Mouse (Mus musculus) heart, embryonic 10.5 days (tissue): ENCODE measurements around the gene Tns2. TPM values are rescaled to one million over a fixed set of nuclear protein-coding genes. Genes with fewer than 3 reads are reported as not detected.

Source experiments
- DNase-seq: peaks from one replicate; pipeline ENCODE4 v3.0.0-alpha.2; 2017; ENCODE audit warnings: low spot score
- H3K27ac ChIP-seq: fragments of 300-500 bp; sonication (generic); 2 replicates; pipeline ENCODE4 v1.5.1; 2016; ENCODE audit warnings: mild to moderate bottlenecking
- H3K27me3 ChIP-seq: fragments of 300-500 bp; sonication (generic); 2 replicates; pipeline ENCODE4 v1.6.1; 2016; ENCODE audit warnings: mild to moderate bottlenecking; ENCODE audit not compliant: poor library complexity, insufficient read depth, severe bottlenecking
- H3K36me3 ChIP-seq: fragments of 300-500 bp; sonication (generic); 2 replicates; pipeline ENCODE4 v1.6.1; 2016; ENCODE audit warnings: mild to moderate bottlenecking, moderate library complexity
- H3K4me1 ChIP-seq: fragments of 300-500 bp; sonication (generic); 2 replicates; pipeline ENCODE4 v1.6.1; 2016; ENCODE audit warnings: mild to moderate bottlenecking
- H3K4me3 ChIP-seq: fragments of 300-500 bp; sonication (generic); 2 replicates; pipeline ENCODE4 v1.5.1; 2016; ENCODE audit warnings: mild to moderate bottlenecking, moderate library complexity
- H3K9me3 ChIP-seq: fragments of 300-500 bp; sonication (generic); 2 replicates; pipeline ENCODE4 v1.6.1; 2016; ENCODE audit warnings: mild to moderate bottlenecking, moderate library complexity
- WGBS: fragments of 180-500 bp; shearing (Covaris S2); methylation state at CpG from one replicate; pipeline ENCODE4 v1.1.7; 2016; 5-methylcytosine and 5-hydroxymethylcytosine counted together
- polyA plus RNA-seq: library from polyadenylated mRNA; unstranded; fragments of >200 nt; fragmentation: Nextera tagmentation; extraction: Ambion mirVana; gene quantifications from 2 replicates; pipeline ENCODE4 v1.2.1, GENCODE M21; 2016

Gene Tns2
- polyA plus RNA-seq, 1 experiment from 2014 or later: 19.8 TPM

DNA sequence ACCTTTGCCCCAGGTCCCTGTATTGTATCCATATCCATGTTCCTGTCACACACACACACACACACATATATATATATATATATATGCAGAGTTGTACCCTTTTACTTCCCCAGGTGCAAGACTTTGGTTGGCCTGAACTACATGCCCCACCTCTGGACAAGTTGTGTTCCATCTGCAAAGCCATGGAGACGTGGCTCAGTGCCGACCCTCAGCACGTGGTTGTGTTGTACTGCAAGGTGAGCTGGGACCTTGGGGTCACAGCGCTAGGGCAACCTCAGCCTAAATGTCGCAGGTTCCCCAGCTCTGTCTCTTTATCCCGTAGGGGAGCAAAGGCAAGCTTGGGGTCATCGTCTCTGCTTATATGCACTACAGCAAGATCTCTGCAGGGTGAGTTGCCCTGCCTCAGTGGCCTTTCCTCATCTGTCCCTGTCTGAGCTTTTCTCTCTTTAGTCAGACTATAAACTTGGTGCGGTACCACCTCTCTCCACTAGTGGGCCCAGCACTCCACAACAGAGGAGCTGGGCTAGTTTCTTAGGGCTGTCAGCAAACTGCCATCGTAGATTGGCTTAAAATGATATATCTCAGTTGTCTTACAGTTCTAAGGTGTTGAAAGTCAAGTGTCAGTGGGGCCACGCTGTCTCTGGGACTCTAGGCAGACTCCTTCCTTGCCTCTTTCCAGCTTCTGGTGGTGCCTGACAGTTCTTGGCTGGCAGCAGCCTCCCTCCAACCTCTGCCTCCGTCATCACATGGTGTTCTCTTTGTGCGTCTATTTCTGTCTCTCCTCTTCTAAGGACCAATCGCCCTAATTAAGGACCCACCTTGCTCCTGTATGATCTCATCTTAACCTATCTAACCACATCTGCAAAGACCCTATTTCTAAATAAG is 7.7 kb downstream of the Tns2 start:
- 38% methylated on average over 13 of the region's 13 CpGs for WGBS
- H3K27me3 ChIP-seq: peaks cover 25% of the 10 kb centered on the region
- H3K4me1 ChIP-seq: peaks cover 87% of the 10 kb centered on the region
- H3K4me3 ChIP-seq: peak overlapping the region; percentile 5; the same call in 1 of the 2 replicates
- H3K9me3 ChIP-seq: no peaks in the 10 kb centered on the region
- peaks cover 57% of the 10 kb centered on the region for H3K36me3 ChIP-seq
- DNase-seq: no peak
- 0 out of 2 replicates have a peak overlapping the region, but pooled peaks have one; percentile 6 for H3K27ac ChIP-seq

DNA sequence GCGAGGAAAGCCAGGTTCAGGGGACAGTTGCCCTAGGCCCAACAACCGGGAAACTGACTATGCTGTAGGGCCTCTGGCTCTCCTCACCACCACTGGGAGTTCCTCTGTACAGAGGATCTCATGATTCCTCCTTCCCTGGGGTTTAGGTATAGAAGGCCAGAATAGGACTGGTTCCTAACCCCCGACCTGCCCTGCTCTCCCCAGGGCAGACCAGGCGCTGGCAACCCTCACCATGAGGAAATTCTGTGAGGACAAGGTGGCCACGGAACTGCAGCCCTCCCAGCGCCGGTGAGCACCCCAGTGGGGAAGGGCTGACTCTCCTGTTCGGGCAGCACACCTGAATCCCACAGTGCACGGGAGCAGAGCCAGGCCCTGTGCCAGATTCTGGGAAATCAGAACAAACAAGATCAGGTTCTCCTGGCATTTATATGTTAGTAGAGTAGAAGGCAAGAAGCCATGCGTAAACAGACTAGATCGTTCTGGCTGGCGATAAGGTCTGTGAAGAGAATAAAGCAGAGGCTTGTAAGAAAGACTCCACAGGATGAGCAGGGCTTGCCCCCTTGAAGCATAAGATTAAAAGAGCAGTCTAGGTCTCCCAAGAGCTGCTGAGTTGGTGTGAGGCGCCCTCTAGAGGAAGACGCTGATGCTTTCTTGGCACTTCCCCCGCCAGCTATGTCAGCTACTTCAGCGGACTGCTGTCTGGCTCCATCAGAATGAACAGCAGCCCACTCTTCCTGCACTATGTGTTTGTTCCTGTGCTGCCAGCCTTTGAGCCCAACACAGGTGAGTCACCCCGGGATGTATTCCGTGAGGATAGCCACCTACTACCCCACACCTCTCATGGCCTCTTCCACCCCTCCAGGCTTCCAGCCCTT is 8.7 kb downstream of the Tns2 start:
- Histone ChIP-seq H3K4me3 (no peak overlapping the region), H3K36me3 (peaks cover 66% of the 10 kb centered on the region), H3K27me3 (peaks cover 25% of the 10 kb centered on the region), H3K9me3 (no peaks in the 10 kb centered on the region), H3K4me1 (peaks cover 80% of the 10 kb centered on the region), H3K27ac (0 out of 2 replicates have a peak overlapping the region, but pooled peaks have one; percentile 11)
- WGBS: 53% methylated on average over 18 of the region's 18 CpGs
- DNase-seq: peak; percentile 87

DNA sequence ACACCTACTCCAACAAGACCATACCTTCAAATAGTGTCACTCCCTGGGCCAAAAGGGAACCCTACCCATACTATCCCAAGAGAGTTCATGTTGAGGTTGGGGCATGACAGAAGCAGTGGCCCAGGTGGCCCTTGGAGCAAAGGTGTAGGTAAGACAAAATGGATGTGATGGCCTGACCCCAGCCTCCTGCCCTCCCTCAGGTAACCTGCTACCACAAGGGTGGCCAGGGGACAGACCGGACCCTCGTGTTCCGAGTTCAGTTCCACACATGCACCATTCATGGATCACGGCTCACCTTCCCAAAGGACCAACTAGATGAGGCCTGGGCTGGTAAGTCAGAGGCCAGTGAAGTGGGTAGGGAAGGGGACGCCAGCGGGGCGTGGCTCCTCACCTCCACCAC is 10.1 kb downstream of the Tns2 start:
- 92% methylated on average over 7 of the region's 7 CpGs for WGBS
- H3K9me3 ChIP-seq: no peaks in the 10 kb centered on the region
- no peak overlapping the region for H3K4me3 ChIP-seq
- H3K36me3 ChIP-seq: peaks cover 78% of the 10 kb centered on the region
- DNase-seq: no peak
- H3K4me1 ChIP-seq: peaks cover 66% of the 10 kb centered on the region
- H3K27ac ChIP-seq: no peak overlapping the region
- peaks cover 22% of the 10 kb centered on the region for H3K27me3 ChIP-seq

DNA sequence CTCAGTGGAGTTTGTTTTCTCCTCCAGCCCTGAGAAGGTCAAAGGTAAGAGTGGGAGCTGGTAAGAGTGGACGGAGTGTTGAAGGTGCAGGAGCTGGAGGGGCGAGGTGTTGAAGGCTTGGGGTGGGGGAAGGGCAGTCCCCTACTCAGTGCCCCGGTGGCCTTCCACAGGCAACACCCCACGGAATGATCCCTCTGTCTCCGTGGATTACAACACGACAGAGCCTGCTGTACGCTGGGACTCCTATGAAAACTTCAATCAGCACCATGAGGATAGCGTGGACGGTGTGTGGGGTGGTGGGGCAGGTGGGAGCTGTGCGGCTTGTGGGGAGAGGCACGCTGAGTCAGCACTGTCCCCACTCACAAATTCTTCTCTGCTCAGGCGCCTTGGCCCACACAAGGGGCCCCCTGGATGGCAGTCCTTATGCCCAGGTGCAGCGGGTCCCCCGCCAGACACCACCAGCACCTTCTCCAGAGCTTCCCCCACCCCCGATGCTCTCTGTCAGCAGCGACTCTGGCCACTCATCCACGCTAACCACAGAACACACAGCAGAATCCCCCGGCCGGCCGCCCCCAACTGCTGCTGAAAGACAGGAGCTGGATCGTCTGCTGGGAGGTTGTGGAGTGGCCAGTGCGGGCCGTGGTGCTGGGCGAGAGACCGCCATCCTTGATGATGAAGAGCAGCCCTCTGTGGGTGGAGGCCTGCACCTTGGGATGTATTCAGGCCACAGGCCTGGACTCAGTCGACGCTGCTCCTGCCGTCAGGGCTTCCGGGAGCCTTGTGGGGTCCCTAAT is 10.7 kb downstream of the Tns2 start:
- Histone ChIP-seq H3K27me3 (peaks cover 16% of the 10 kb centered on the region), H3K27ac (no peak overlapping the region), H3K9me3 (no peaks in the 10 kb centered on the region), H3K4me1 (peaks cover 59% of the 10 kb centered on the region), H3K4me3 (no peak overlapping the region), H3K36me3 (peaks cover 82% of the 10 kb centered on the region)
- WGBS: 71% methylated on average over 29 of the region's 29 CpGs
- DNase-seq: no peak

DNA sequence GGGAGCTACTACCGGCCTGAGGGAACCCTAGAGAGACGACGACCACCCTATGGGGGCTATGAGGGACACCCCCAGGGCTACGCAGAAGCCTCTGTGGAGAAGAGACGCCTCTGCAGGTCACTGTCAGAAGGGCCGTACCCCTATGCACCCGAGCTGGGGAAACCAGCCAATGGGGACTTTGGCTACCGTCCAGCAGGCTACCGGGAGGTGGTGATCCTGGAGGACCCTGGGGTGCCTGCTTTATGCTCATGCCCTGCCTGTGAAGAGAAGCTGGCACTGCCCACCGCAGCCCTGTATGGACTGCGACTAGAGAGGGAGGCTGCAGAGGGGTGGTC is 11.2 kb downstream of the Tns2 start:
- DNase-seq: no peak
- Histone ChIP-seq H3K9me3 (no peaks in the 10 kb centered on the region), H3K36me3 (peaks cover 88% of the 10 kb centered on the region), H3K4me1 (peaks cover 54% of the 10 kb centered on the region), H3K27me3 (peaks cover 10% of the 10 kb centered on the region), H3K4me3 (no peak overlapping the region), H3K27ac (no peak overlapping the region)
- WGBS: 81% methylated on average over 11 of the region's 11 CpGs

DNA sequence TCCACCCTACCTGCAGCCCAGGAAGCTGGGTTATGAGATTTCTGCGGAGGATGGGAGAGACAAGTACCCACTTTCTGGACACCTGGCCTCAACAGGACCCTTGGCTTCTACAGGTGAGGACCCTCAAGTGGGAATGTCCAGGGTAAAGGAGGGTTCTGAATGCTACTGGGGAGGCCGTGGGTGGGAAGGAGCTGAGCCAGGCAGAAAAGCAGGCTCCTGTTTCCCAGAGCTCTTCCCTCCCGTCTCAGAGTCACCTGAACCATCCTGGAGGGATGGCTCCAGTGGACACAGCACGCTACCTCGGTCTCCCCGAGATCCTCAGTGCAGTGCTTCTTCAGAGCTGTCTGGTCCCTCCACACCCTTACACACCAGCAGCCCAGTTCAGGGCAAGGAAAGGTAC is 12.0 kb downstream of the Tns2 start:
- Histone ChIP-seq H3K9me3 (no peaks in the 10 kb centered on the region), H3K4me3 (no peak overlapping the region), H3K27ac (0 out of 2 replicates have a peak overlapping the region, but pooled peaks have one; percentile 38), H3K27me3 (peaks cover 3% of the 10 kb centered on the region), H3K36me3 (peaks cover 90% of the 10 kb centered on the region), H3K4me1 (peaks cover 47% of the 10 kb centered on the region)
- WGBS: 85% methylated on average over 6 of the region's 6 CpGs
- no peak for DNase-seq

DNA sequence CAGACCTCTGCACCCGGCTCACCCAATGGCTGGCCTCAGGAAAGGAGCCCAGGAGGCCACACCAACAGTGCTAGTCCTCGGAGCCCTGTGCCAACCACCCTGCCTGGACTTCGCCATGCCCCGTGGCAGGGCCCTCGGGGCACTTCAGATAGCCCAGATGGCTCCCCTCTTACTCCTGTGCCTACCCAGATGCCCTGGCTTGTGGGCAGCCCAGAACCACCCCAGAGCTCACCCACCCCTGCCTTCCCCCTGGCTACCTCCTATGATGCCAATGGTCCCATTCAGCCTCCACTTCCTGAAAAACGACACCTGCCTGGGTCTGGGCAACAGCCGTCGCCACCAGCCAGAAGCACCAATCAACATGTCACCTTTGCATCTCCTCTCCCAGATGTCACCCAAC is 12.6 kb downstream of the Tns2 start:
- 74% methylated on average over 8 of the region's 8 CpGs for WGBS
- H3K36me3 ChIP-seq: peaks cover 94% of the 10 kb centered on the region
- peaks cover 40% of the 10 kb centered on the region for H3K4me1 ChIP-seq
- H3K27ac ChIP-seq: 0 out of 2 replicates have a peak overlapping the region, but pooled peaks have one; percentile 38
- DNase-seq: no peak
- H3K9me3 ChIP-seq: no peaks in the 10 kb centered on the region
- no peak overlapping the region for H3K4me3 ChIP-seq
- H3K27me3 ChIP-seq: no peaks in the 10 kb centered on the region

DNA sequence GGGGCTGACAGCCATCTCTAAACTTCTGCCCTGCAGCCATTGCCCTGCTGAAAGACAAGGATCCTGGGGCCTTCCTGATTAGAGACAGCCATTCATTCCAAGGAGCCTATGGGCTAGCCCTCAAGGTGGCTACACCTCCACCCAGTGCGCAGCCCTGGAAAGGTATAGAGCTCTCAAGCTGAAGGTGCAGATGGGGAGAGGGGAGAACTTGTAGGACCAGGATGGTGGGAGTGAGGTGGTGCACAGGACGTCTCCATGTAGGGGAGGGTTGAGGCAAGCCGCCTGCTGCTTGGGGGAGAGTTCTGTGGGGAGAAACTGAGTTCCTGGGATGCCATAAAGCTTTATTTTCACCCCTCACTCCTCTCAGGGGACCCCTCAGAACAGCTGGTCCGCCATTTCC is 13.5 kb downstream of the Tns2 start:
- no peak overlapping the region for H3K27ac ChIP-seq
- no peaks in the 10 kb centered on the region for H3K27me3 ChIP-seq
- no peak overlapping the region for H3K4me3 ChIP-seq
- no peak for DNase-seq
- H3K4me1 ChIP-seq: peaks cover 32% of the 10 kb centered on the region
- 84% methylated on average over 4 of the region's 4 CpGs for WGBS
- H3K36me3 ChIP-seq: peaks cover 98% of the 10 kb centered on the region
- H3K9me3 ChIP-seq: no peaks in the 10 kb centered on the region

DNA sequence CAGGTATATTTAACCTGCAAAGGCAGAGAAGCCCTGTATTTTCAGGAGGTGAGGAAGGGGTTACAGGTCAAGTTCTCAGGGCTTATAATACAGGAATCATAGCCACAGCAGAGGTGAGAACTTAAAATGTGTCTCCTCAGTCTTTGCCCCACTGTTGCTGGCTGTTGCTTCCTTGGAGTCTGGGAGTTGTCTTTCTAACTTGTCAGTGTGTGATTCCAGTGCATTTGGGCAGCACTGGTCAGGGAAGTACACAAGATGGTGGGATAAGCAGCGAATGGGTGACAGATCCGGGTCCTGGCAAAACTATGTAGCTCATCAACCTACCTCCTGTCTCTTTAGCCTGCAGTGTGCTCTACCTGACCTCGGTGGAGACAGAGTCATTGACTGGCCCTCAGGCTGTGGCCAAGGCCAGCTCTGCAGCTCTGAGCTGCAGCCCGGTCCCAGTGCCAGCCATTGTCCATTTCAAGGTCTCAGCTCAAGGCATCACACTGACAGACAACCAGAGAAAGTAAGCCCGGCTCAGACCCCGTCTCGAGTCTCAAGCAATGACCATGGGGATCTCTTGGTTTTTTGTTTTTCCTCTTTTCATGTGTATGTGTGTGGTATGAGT is 14.5 kb downstream of the Tns2 start:
- Histone ChIP-seq H3K36me3 (peaks cover 98% of the 10 kb centered on the region), H3K4me3 (no peak overlapping the region), H3K27me3 (no peaks in the 10 kb centered on the region), H3K4me1 (peaks cover 22% of the 10 kb centered on the region), H3K9me3 (no peaks in the 10 kb centered on the region), H3K27ac (no peak overlapping the region)
- no peak for DNase-seq
- WGBS: 83% methylated on average over 7 of the region's 7 CpGs

DNA sequence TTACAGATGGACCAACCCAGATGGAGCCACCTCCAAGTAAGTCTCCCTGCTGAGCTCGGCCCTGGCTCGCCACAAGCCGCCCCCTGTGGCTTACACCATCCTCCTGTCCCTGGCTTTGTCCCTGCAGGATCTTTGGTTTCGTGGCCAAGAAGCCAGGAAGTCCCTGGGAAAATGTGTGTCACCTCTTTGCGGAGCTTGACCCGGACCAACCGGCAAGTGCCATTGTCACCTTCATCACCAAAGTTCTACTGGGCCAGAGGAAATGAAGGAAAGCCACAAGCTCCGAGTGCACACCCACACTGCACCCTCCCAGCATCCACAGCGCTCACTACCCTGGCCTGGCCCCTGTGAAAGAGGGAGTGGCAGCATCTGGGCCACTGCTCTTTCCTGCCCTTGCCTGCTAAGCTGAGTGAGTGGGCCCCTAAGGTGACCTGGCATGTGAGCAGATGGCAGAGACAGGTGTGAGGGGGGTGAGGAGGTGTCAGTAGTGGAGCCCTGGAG is 15.6 kb downstream of the Tns2 start:
- H3K27me3 ChIP-seq: no peaks in the 10 kb centered on the region
- H3K4me1 ChIP-seq: peaks cover 14% of the 10 kb centered on the region
- no peak overlapping the region for H3K4me3 ChIP-seq
- H3K27ac ChIP-seq: peak overlapping the region; percentile 36; the same call in 1 of the 2 replicates
- H3K9me3 ChIP-seq: no peaks in the 10 kb centered on the region
- WGBS: 75% methylated on average over 9 of the region's 9 CpGs
- DNase-seq: no peak
- peaks cover 98% of the 10 kb centered on the region for H3K36me3 ChIP-seq

DNA sequence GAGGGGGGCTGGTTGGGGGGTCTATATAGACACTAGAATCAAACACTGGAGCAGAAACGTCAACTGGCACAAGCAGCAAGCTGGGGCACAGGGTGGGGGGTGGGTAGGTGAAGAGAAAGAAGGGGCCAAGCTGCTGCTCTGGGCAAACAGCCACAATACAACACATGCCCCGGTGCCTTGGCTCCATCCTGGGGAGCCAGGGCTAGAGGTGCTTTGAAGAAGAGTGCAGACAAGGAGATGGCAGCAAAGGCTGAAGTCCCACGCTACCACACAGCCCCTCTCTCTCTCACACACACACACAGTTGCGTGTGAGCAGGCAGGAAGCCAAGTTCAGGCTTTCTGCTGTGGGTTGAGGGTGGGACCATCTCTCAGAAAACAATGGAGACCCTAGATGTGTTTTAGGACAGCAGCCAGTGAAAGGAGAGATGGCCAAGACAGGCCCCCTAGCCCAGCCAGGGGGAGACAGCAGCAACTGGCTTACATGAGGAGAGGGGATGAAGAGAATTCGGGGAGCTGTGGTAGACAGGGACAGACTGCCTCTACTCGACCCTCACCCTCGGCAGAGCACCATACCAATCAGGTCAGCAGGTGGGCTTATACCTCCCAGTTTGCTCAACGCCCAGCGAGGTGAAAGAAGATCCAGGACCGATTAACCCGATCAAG is 16.7 kb downstream of the Tns2 start:
- Histone ChIP-seq H3K27ac (no peak overlapping the region), H3K27me3 (no peaks in the 10 kb centered on the region), H3K4me3 (no peak overlapping the region), H3K4me1 (peaks cover 5% of the 10 kb centered on the region; the same call in 1 of the 2 replicates), H3K36me3 (peaks cover 96% of the 10 kb centered on the region), H3K9me3 (no peaks in the 10 kb centered on the region)
- no peak for DNase-seq
- WGBS: 82% methylated on average over 11 of the region's 11 CpGs
